Mouse (Mus musculus): ENCODE results near the gene Tcf19.

DNA sequence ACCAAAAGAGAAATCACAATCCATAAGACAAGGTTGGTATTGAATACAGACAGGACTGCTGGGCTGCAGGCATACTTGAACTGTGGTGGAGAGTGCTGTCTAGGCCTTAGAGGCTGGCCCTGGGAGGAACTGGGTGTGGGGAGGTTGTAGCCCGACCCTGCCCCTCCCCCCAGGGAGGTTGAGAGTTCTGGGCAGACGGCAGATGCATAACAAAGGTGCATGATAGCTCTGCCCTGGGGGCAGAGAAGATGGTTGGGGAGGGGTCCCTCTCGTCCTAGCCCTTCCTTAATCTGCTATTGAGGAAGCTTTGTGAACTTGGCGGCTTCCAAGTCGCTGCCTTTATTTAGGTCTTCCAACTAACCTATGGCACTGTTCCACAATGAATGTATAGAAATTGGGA is 12.8 kb downstream of the Tcf19 start:
- TF ChIP-seq CTCF (IDR thresholded peaks at IDR 0.05) (no peak), EP300 (IDR thresholded peaks at IDR 0.05) (no peak)
